Mouse (Mus musculus) CH12.LX (cell line): ENCODE results near the gene Zim1. TPM values are rescaled to one million over a fixed set of nuclear protein-coding genes. Genes with fewer than 3 reads are reported as not detected.

Experiments used
- DNase-seq: peaks from one replicate; pipeline ENCODE4 v3.0.0-alpha.2; 2013; ENCODE audit errors: extremely low read depth
- H3K27ac ChIP-seq: 2 replicates; pipeline ENCODE4 v1.5.1; 2012; ENCODE audit warnings: low read depth, mild to moderate bottlenecking, control low read depth, moderate library complexity; ENCODE audit not compliant: insufficient read depth
- H3K27me3 ChIP-seq: replicated peaks from 2 replicates; pipeline ENCODE3; 2012; ENCODE audit warnings: inconsistent platforms
- H3K36me3 ChIP-seq, 2 experiments: replicated peaks in 1 of 2; 2 replicates each; pipeline versions ENCODE3 to v1.6.1; 2012; ENCODE audit warnings: inconsistent platforms in 1 of 2, low read length in 1 of 2, mild to moderate bottlenecking in 1 of 2, mixed read lengths in 1 of 2, moderate library complexity in 1 of 2; ENCODE audit not compliant: control insufficient read depth in 1 of 2, insufficient read depth in 1 of 2
- H3K4me1 ChIP-seq, 2 experiments: 2 replicates each; pipeline ENCODE4 v1.6.1; 2012; ENCODE audit warnings: inconsistent platforms in 1 of 2, moderate library complexity in 1 of 2; ENCODE audit not compliant: insufficient read depth in 2 of 2, control insufficient read depth in 1 of 2
- H3K4me2 ChIP-seq: 2 replicates; pipeline ENCODE4 v1.6.1; 2012; ENCODE audit warnings: low read depth, mild to moderate bottlenecking, control low read depth; ENCODE audit not compliant: poor library complexity, insufficient read depth, severe bottlenecking
- H3K4me3 ChIP-seq, 3 experiments: fragments of 150-350 bp in 1 of 3; sonication (generic) in 1 of 3; replicated peaks in 1 of 3; 2 replicates each; pipeline versions ENCODE3 to v1.5.1; 2011 to 2012; ENCODE audit warnings: low read depth in 2 of 3, low read length in 2 of 3, mild to moderate bottlenecking in 2 of 3, moderate library complexity in 2 of 3, control low read depth in 1 of 3, improper control_type of control experiment in 1 of 3, inconsistent platforms in 1 of 3, mixed read lengths in 1 of 3; ENCODE audit not compliant: poor library complexity in 1 of 3
- H3K79me2 ChIP-seq: replicated peaks from 2 replicates; pipeline ENCODE4 v1.6.1; 2012; ENCODE audit warnings: mild to moderate bottlenecking, moderate library complexity; ENCODE audit not compliant: control insufficient read depth, poor library complexity, insufficient read depth, severe bottlenecking; ENCODE audit errors: extremely low read depth
- H3K9ac ChIP-seq: 2 replicates; pipeline ENCODE4 v1.6.1; 2012; ENCODE audit warnings: low read depth, mild to moderate bottlenecking, control low read depth, moderate library complexity; ENCODE audit not compliant: insufficient read depth
- H3K9me3 ChIP-seq: replicated peaks from 2 replicates; pipeline ENCODE3; 2012; ENCODE audit warnings: low read length, inconsistent platforms, mixed read lengths
- BHLHE40 ChIP-seq: IDR thresholded peaks from 2 replicates; pipeline ENCODE4 v1.6.1; 2011; ENCODE audit warnings: mild to moderate bottlenecking, low read depth, low read length, improper control_type of control experiment
- CTCF ChIP-seq, 2 experiments: IDR thresholded peaks in 1 of 2; conservative IDR thresholded peaks in 1 of 2; 2 replicates each; pipeline ENCODE4 v1.5.1; 2011 to 2012; ENCODE audit warnings: low read depth in 2 of 2, low read length in 2 of 2, improper control_type of control experiment in 1 of 2, inconsistent platforms in 1 of 2, mild to moderate bottlenecking in 1 of 2, moderate library complexity in 1 of 2
- EP300 ChIP-seq: IDR thresholded peaks from 2 replicates; pipeline ENCODE4 v1.6.1; 2011; ENCODE audit warnings: low read length, improper control_type of control experiment
- GABPA ChIP-seq: IDR thresholded peaks from 2 replicates; pipeline ENCODE4 v1.6.1; 2012; ENCODE audit warnings: low read depth, low read length, improper control_type of control experiment, inconsistent platforms; ENCODE audit not compliant: insufficient replicate concordance
- MAX ChIP-seq: IDR thresholded peaks from 2 replicates; pipeline ENCODE4 v1.6.1; 2011; ENCODE audit warnings: low read length, improper control_type of control experiment
- MXI1 ChIP-seq: IDR thresholded peaks from 2 replicates; pipeline ENCODE4 v1.6.1; 2011; ENCODE audit warnings: mild to moderate bottlenecking, low read depth, low read length, improper control_type of control experiment
- MYC ChIP-seq: IDR thresholded peaks from 2 replicates; pipeline ENCODE4 v1.6.1; 2011; ENCODE audit warnings: low read depth, mild to moderate bottlenecking, improper control_type of control experiment, low read length
- POLR2AphosphoS2 ChIP-seq: IDR thresholded peaks from 2 replicates; pipeline ENCODE4 v1.6.1; 2011; ENCODE audit warnings: low read depth, low read length, improper control_type of control experiment
- RAD21 ChIP-seq: IDR thresholded peaks from 2 replicates; pipeline ENCODE4 v1.6.1; 2011; ENCODE audit warnings: low read depth, mild to moderate bottlenecking, low read length, improper control_type of control experiment, moderate library complexity
- SIN3A ChIP-seq: IDR thresholded peaks from 2 replicates; pipeline ENCODE4 v1.6.1; 2012; ENCODE audit warnings: low read length, improper control_type of control experiment, inconsistent platforms
- SMC3 ChIP-seq: IDR thresholded peaks from 2 replicates; pipeline ENCODE4 v1.6.1; 2011; ENCODE audit warnings: low read depth, low read length, improper control_type of control experiment
- TBP ChIP-seq: conservative IDR thresholded peaks from 2 replicates; pipeline ENCODE4 v1.6.1; 2011; ENCODE audit warnings: low read depth, low read length, improper control_type of control experiment
- TCF12 ChIP-seq: IDR thresholded peaks from 2 replicates; pipeline ENCODE4 v1.6.1; 2014; ENCODE audit warnings: low read depth, mild to moderate bottlenecking, inconsistent platforms, low read length, improper control_type of control experiment
- UBTF ChIP-seq: IDR thresholded peaks from 2 replicates; pipeline ENCODE4 v1.6.1; 2012; ENCODE audit warnings: low read depth, mild to moderate bottlenecking, inconsistent platforms, low read length, improper control_type of control experiment, moderate library complexity
- ZKSCAN1 ChIP-seq: IDR thresholded peaks from 2 replicates; pipeline ENCODE4 v1.6.1; 2012; ENCODE audit warnings: low read depth, inconsistent platforms, low read length, improper control_type of control experiment, borderline replicate concordance
- ZMIZ1 ChIP-seq: IDR thresholded peaks from 2 replicates; pipeline ENCODE4 v1.6.1; 2012; ENCODE audit warnings: low read depth, mild to moderate bottlenecking, inconsistent platforms, low read length, improper control_type of control experiment
- dilution Hi-C: fragments of 300-500 bp; cut with MboI; formaldehyde crosslinking; loops from 2 replicates; pipeline ENCODE4 v1.14.3; 2020; ENCODE audit warnings: low sequenced_read_pairs; ENCODE audit not compliant: extremely low pct_unique_long_range_greater_than_20kb, extremely low pct_ligation_motif_present
- in situ Hi-C: fragments of 300-500 bp; cut with MboI; formaldehyde crosslinking; loops from 3 replicates; pipeline ENCODE4 v1.14.3; 2019; ENCODE audit warnings: low sequenced_read_pairs, low pct_ligation_motif_present, low pct_unique_long_range_greater_than_20kb, mixed read lengths
- polyA plus RNA-seq: library from polyadenylated mRNA; unstranded; fragments of >175 nt; gene quantifications from 2 replicates; pipeline ENCODE4 v1.2.1, GENCODE M21; 2012; ENCODE audit warnings: low read depth; ENCODE audit not compliant: insufficient read length
- total RNA-seq, 2 experiments: library from RNA; depleted of rRNA; stranded (reverse); fragments of 300-350 nt in 1 of 2; fragments of >200 nt in 1 of 2; gene quantifications; 2 replicates each; pipeline ENCODE4 v1.2.3; 2012 to 2014

The Zim1 gene
- total and polyA plus RNA-seq, 3 experiments, result not detected

GRCm38 (mm10) chr7:6659605-6660004 is 36.6 kb downstream of the Zim1 start:
- H3K9ac ChIP-seq, result no peak overlapping the region
- dilution Hi-C loops, result no loop called here
- DNase-seq, result peak; percentile 0
- TF ChIP-seq TCF12 (no peak), BHLHE40 (no peak), UBTF (no peak), SIN3A (no peak), CTCF (conservative IDR thresholded peaks at IDR 0.05 in 1 of 2, IDR thresholded peaks at IDR 0.05 in 1 of 2; ENCODE audit: low read depth in 2 of 2, low read length in 2 of 2) (peak in 1 of 2 experiments; percentile 54; a peak in 2 of 4 replicates), RAD21 (peak; percentile 44), MAX (no peak), SMC3 (peak; percentile 16)
- TF ChIP-seq, all 38 proteins: peak for 3
- no peaks in the 10 kb centered on the region for H3K36me3 ChIP-seq
- no peaks in the 10 kb centered on the region for H3K79me2 ChIP-seq
- peaks cover 54% of the 10 kb centered on the region for H3K9me3 ChIP-seq
- in situ Hi-C loops, result loop anchor here (25.0 kb wide), 2 partner anchors 253 to 297 kb away; partner anchors contain the start of gene Zfp78
- H3K4me1 ChIP-seq, result no peaks in the 10 kb centered on the region
- H3K4me2 ChIP-seq, result no peak overlapping the region
- no peak overlapping the region for H3K4me3 ChIP-seq
- no peaks in the 10 kb centered on the region for H3K27me3 ChIP-seq
- no peak overlapping the region for H3K27ac ChIP-seq

DNA sequence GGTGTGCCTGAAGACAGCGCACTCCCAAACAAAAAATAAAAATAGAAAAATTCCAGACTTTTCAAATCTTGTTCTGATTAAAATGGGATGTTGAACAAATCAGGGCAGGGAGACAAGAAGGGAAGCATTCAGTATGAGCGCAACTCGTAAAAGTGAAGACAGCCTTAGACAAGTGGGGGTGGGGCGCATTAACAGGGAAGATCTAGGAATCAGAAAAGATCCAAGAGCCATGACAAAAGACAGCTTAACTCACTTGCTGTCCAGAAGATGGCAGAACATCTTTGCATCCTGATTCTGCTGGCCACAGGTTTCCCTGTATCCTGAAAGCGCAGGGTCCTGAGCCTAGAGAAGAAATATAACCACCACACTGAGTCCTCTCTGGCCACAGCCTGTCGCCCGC is 37.6 kb downstream of the Zim1 start:
- H3K9me3 ChIP-seq, result peaks cover 59% of the 10 kb centered on the region
- dilution Hi-C loops (no loop called here), in situ Hi-C loops (loop anchor here (25.0 kb wide), 2 partner anchors 254 to 296 kb away; partner anchors contain the start of gene Zfp78)
- no peak overlapping the region for H3K4me2 ChIP-seq
- no peak for TF ChIP-seq EP300
- TF ChIP-seq UBTF, result no peak
- TF ChIP-seq POLR2AphosphoS2, result no peak
- TF ChIP-seq MYC, result no peak
- TF ChIP-seq ZMIZ1, result no peak
- TF ChIP-seq GABPA, result no peak
- no peak for TF ChIP-seq MXI1
- TF ChIP-seq ZKSCAN1, result no peak
- TF ChIP-seq SIN3A, result no peak
- TF ChIP-seq TBP, result no peak
- no peak for TF ChIP-seq RAD21
- no peak overlapping the region for H3K9ac ChIP-seq
- no peak overlapping the region for H3K27ac ChIP-seq
- no peak overlapping the region for H3K4me3 ChIP-seq
- no peaks in the 10 kb centered on the region for H3K4me1 ChIP-seq
- no peaks in the 10 kb centered on the region for H3K27me3 ChIP-seq
- H3K79me2 ChIP-seq, result no peaks in the 10 kb centered on the region
- no peaks in the 10 kb centered on the region for H3K36me3 ChIP-seq
- DNase-seq, result no peak
